Mouse (Mus musculus) liver, embryonic 14.5 days (tissue): ENCODE results near the gene Sipa1l3.

Experiments used
- CTCF ChIP-seq: IDR thresholded peaks from 2 replicates; pipeline ENCODE4 v1.5.1; 2016; ENCODE audit warnings: antibody characterized with exemption, low read depth, control low read depth
- EP300 ChIP-seq: IDR thresholded peaks from 2 replicates; pipeline ENCODE4 v1.6.1; 2016; ENCODE audit warnings: antibody characterized with exemption, low read depth

GRCm38 (mm10) chr7:29450175-29450574 is 68.3 kb downstream of the Sipa1l3 start:
- TF ChIP-seq CTCF (no peak), EP300 (no peak)
